Mouse (Mus musculus) Patski (cell line): Measurements from ENCODE around the gene Adgrl3. TPM values are rescaled to one million over a fixed set of nuclear protein-coding genes. Genes with fewer than 3 reads are reported as not detected.
A peak's percentile ranks its signal among the peaks of the same experiment; 100 is the strongest.
"Not testable (repeated sequence)": the region's sequence is repeated elsewhere in the genome, so short reads cannot be mapped to it uniquely, and the experiment has no call there.

ENCODE experiments used
- ATAC-seq: fragments of 100-300 bp; one replicate; pipeline ENCODE4 v1.8.0; 2021
- CTCF ChIA-PET: fragments of 350-600 bp; sonication (Branson Sonifier 250); formaldehyde crosslinking; loops from one replicate; lab custom pipeline; 2022; ENCODE audit warnings: inconsistent platforms; lab: Charles Lee
- POLR2A ChIA-PET: fragments of 350-600 bp; sonication (Branson Sonifier 250); formaldehyde crosslinking; loops from one replicate; lab custom pipeline; 2022; ENCODE audit warnings: antibody characterized with exemption, inconsistent platforms; lab: Charles Lee
- DNase-seq: peaks from one replicate; pipeline ENCODE4 v3.0.0-alpha.2; 2011; ENCODE audit warnings: low read depth, low spot score
- H3K27me3 ChIP-seq: fragments of 371-371 bp; one replicate; pipeline ENCODE4 v1.5.1; 2021
- CTCF ChIP-seq: fragments of 100-300 bp; IDR thresholded peaks from one replicate; pipeline ENCODE4 v1.5.1; 2021
- in situ Hi-C: fragments of 300-500 bp; cut with MboI; formaldehyde crosslinking; loops from 3 replicates; pipeline ENCODE4 v1.11.1; 2018; ENCODE audit warnings: low pct_unique_long_range_greater_than_20kb, mixed read lengths
- polyA plus RNA-seq: library from polyadenylated mRNA; unstranded; gene quantifications from one replicate; pipeline ENCODE4 v1.2.3, GENCODE M21; 2021

Adgrl3 gene
- polyA plus RNA-seq, 1 experiment from 2014 or later = 0.03 TPM

- DNase-seq (no peak), ATAC-seq (no peak)
- ChIA-PET CTCF (no interaction called here), POLR2A (no interaction called here)
- peaks cover 16% of the 10 kb centered on the region for H3K27me3 ChIP-seq
- no peak for TF ChIP-seq CTCF
- in situ Hi-C loops = no loop called here
These were observed 464.0 kb downstream of the Adgrl3 start for GRCm38 (mm10) chr5:81483890-81484289.

GRCm38 (mm10) chr5:81501076-81501475, 481.1 kb downstream of the Adgrl3 start:
- TF ChIP-seq CTCF = no peak
- DNase-seq (no peak), ATAC-seq (no peak)
- POLR2A ChIA-PET = no interaction called here
- H3K27me3 ChIP-seq = peaks cover 17% of the 10 kb centered on the region
- CTCF ChIA-PET = no interaction called here
- in situ Hi-C loops = no loop called here

GRCm38 (mm10) chr5:81518720-81519496, 499.0 kb downstream of the Adgrl3 start:
- CTCF ChIA-PET = no interaction called here
- no peak for TF ChIP-seq CTCF
- DNase-seq (no peak), ATAC-seq (no peak)
- peaks cover 6% of the 10 kb centered on the region for H3K27me3 ChIP-seq
- POLR2A ChIA-PET = no interaction called here
- in situ Hi-C loops = no loop called here

- ChIA-PET POLR2A (no interaction called here), CTCF (no interaction called here)
- DNase-seq (no peak), ATAC-seq (no peak)
- peaks cover 6% of the 10 kb centered on the region for H3K27me3 ChIP-seq
- in situ Hi-C loops = no loop called here
- peak; percentile 29 for TF ChIP-seq CTCF
These were observed 499.8 kb downstream of the Adgrl3 start for GRCm38 (mm10) chr5:81519497-81520382.

GRCm38 (mm10) chr5:81522760-81523159, 502.8 kb downstream of the Adgrl3 start:
- DNase-seq (no peak), ATAC-seq (no peak)
- POLR2A ChIA-PET = no interaction called here

GRCm38 (mm10) chr5:81524532-81524961, 504.6 kb downstream of the Adgrl3 start:
- CTCF ChIA-PET = no interaction called here
- DNase-seq = no peak
- no peak for ATAC-seq
- in situ Hi-C loops = no loop called here
- peaks cover 6% of the 10 kb centered on the region for H3K27me3 ChIP-seq
- TF ChIP-seq CTCF = no peak
- POLR2A ChIA-PET = interaction anchor here (0.6 kb wide), 1 partner anchor 1997 kb away, joined by 5 read pairs; no protein-coding TSS in a partner anchor

More at GRCm38 (mm10) chr5:81522760-81523159, 502.8 kb downstream of the Adgrl3 start:
- TF ChIP-seq CTCF = no peak
- CTCF ChIA-PET = no interaction called here
- in situ Hi-C loops = no loop called here
- peaks cover 6% of the 10 kb centered on the region for H3K27me3 ChIP-seq

- POLR2A ChIA-PET = no interaction called here
- CTCF ChIA-PET = no interaction called here
- ATAC-seq (no peak), DNase-seq (no peak)
- in situ Hi-C loops = no loop called here
- peaks cover 6% of the 10 kb centered on the region for H3K27me3 ChIP-seq
- TF ChIP-seq CTCF = no peak
These were observed 505.4 kb downstream of the Adgrl3 start for GRCm38 (mm10) chr5:81525326-81525725.

- ChIA-PET POLR2A (no interaction called here), CTCF (no interaction called here)
- in situ Hi-C loops = no loop called here
- DNase-seq (no peak), ATAC-seq (no peak)
- TF ChIP-seq CTCF = no peak
- H3K27me3 ChIP-seq = no peaks in the 10 kb centered on the region
These were observed 511.7 kb downstream of the Adgrl3 start for GRCm38 (mm10) chr5:81531639-81532038.

- ATAC-seq = no peak
- POLR2A ChIA-PET = no interaction called here
- in situ Hi-C loops = no loop called here
- no peak for TF ChIP-seq CTCF
- peaks cover 10% of the 10 kb centered on the region for H3K27me3 ChIP-seq
- no peak for DNase-seq
- CTCF ChIA-PET = no interaction called here
These were observed 530.3 kb downstream of the Adgrl3 start for GRCm38 (mm10) chr5:81550211-81550610.

- DNase-seq, in situ Hi-C loops, POLR2A ChIA-PET, H3K27me3 ChIP-seq, ATAC-seq, CTCF ChIA-PET: not testable (repeated sequence)
These were observed 535.2 kb downstream of the Adgrl3 start for GRCm38 (mm10) chr5:81555149-81555548.

- ATAC-seq (no peak), DNase-seq (no peak)
- POLR2A ChIA-PET = no interaction called here
- H3K27me3 ChIP-seq = peaks cover 9% of the 10 kb centered on the region
- no peak for TF ChIP-seq CTCF
- in situ Hi-C loops = no loop called here
- CTCF ChIA-PET = no interaction called here
These were observed 536.1 kb downstream of the Adgrl3 start for GRCm38 (mm10) chr5:81556008-81556407.
